10 mouse cellular contexts compared by ENCODE assay signal in the genomic region with DNA sequence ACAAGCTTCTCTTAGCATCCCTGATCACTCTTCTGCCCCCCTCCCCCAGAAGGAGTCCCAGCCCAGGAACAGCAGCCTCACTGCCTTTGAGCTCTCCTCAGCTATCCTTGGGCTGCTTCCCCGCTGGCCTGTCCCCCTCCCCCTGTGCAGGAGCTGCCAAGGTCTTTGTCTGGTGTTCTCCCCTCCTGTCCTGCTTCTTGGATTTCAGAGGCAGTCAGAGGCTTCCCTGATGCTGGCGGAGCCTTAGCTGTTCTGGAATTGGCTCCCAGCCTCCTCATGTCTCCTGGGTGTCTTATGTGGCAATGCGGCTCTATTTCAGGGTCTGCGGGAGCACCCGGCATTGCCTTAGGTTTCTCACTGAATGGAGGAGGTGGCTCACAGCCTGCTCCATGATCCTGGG. TPM values are rescaled to one million over a fixed set of nuclear protein-coding genes. Genes with fewer than 3 reads are reported as not detected.
DNase-seq lines count a peak whose midpoint lies in the region; ATAC-seq and TF ChIP-seq lines count a peak whose summit lies in the region.
"Had no signal": no experiment of that assay in that cellular context is flagged by ENCODE, and none has a peak within 500 bp of the region (broad histone marks: within the 10 kb centered on the region; RNA-seq: fewer than 3 reads in every experiment).

No protein-coding gene starts in this region.

- no peak for DNase-seq in frontal cortex, postnatal 36 days (ENCODE audit: low spot score in 2 of 2)
- no peak for DNase-seq in neural tube, embryonic 10.5 days (ENCODE audit: extremely low spot score, low spot score)
- DNase-seq in gastrocnemius, postnatal 25 days = peak; percentile 78
- no peak for DNase-seq in stomach, postnatal 0 days (ENCODE audit: low spot score)
- no peak for DNase-seq in spleen, adult 18-20 months

- H3K36me3 ChIP-seq in neural tube, embryonic 15.5 days = no peaks in the 10 kb centered on the region
- H3K36me3 ChIP-seq in stomach, postnatal 0 days (ENCODE audit: control insufficient read depth, insufficient read depth, low read length) = no peaks in the 10 kb centered on the region
- no peaks in the 10 kb centered on the region for H3K36me3 ChIP-seq in forebrain, embryonic 15.5 days
- H3K36me3 ChIP-seq: heart, embryonic 13.5 days had no signal

- 0 out of 2 replicates have a peak, but pooled peaks cover 5% of the 10 kb centered on the region for H3K27me3 ChIP-seq in neural tube, embryonic 15.5 days (replicated peaks)
- no peaks in the 10 kb centered on the region for H3K27me3 ChIP-seq in stomach, postnatal 0 days (ENCODE audit: control insufficient read depth, insufficient read depth, low read length)
- no peaks in the 10 kb centered on the region for H3K27me3 ChIP-seq in forebrain, embryonic 15.5 days
- H3K27me3 ChIP-seq: heart, embryonic 13.5 days had no signal

- no peak overlapping the region for H3K4me3 ChIP-seq in neural tube, embryonic 15.5 days (replicated peaks)
- H3K4me3 ChIP-seq in stomach, postnatal 0 days (ENCODE audit: low read depth, low read length) = no peak overlapping the region
- no peak overlapping the region for H3K4me3 ChIP-seq in forebrain, embryonic 15.5 days
- H3K4me3 ChIP-seq: heart, embryonic 13.5 days; megakaryocyte, embryonic 14.5 days had no signal

- 47% methylated on average over 5 of the region's 5 CpGs for WGBS in neural tube, embryonic 15.5 days
- WGBS in stomach, postnatal 0 days = 33% methylated on average over 5 of the region's 5 CpGs
- 47% methylated on average over 5 of the region's 5 CpGs for WGBS in forebrain, embryonic 15.5 days

- no peak for TF ChIP-seq EP300 in stomach, postnatal 0 days (optimal IDR thresholded peaks at IDR 0.05)

- no peak overlapping the region for H3K27ac ChIP-seq in neural tube, embryonic 15.5 days (replicated peaks)
- no peak overlapping the region for H3K27ac ChIP-seq in stomach, postnatal 0 days (replicated peaks)
- H3K27ac ChIP-seq in forebrain, embryonic 15.5 days (replicated peaks) = no peak overlapping the region
- H3K27ac ChIP-seq: heart, embryonic 13.5 days had no signal

- TF ChIP-seq CTCF in stomach, postnatal 0 days (IDR thresholded peaks at IDR 0.05; ENCODE audit: low read depth) = no peak

- peaks cover 13% of the 10 kb centered on the region for H3K4me1 ChIP-seq in neural tube, embryonic 15.5 days
- H3K4me1 ChIP-seq in stomach, postnatal 0 days (replicated peaks; ENCODE audit: control insufficient read depth, insufficient read depth) = no peaks in the 10 kb centered on the region
- H3K4me1 ChIP-seq in forebrain, embryonic 15.5 days = peaks cover 17% of the 10 kb centered on the region
- H3K4me1 ChIP-seq: megakaryocyte, embryonic 14.5 days had no signal

- no peak overlapping the region for H3K4me2 ChIP-seq in neural tube, embryonic 15.5 days
- no peak overlapping the region; the same call in 1 of the 2 replicates for H3K4me2 ChIP-seq in stomach, postnatal 0 days (replicated peaks; ENCODE audit: low read depth)
- no peak overlapping the region for H3K4me2 ChIP-seq in forebrain, embryonic 15.5 days (replicated peaks)
- H3K4me2 ChIP-seq: heart, embryonic 13.5 days had no signal

- no peaks in the 10 kb centered on the region for H3K9me3 ChIP-seq in neural tube, embryonic 15.5 days (replicated peaks)
- H3K9me3 ChIP-seq in stomach, postnatal 0 days (ENCODE audit: control insufficient read depth, low read length) = no peaks in the 10 kb centered on the region
- H3K9me3 ChIP-seq in forebrain, embryonic 15.5 days = no peaks in the 10 kb centered on the region
- H3K9me3 ChIP-seq: heart, embryonic 13.5 days; megakaryocyte, embryonic 14.5 days had no signal

- H3K9ac ChIP-seq in neural tube, embryonic 15.5 days (replicated peaks) = no peak overlapping the region
- H3K9ac ChIP-seq in stomach, postnatal 0 days (ENCODE audit: low read length) = no peak overlapping the region
- no peak overlapping the region for H3K9ac ChIP-seq in forebrain, embryonic 15.5 days (replicated peaks)
- H3K9ac ChIP-seq: heart, embryonic 13.5 days had no signal

- ATAC-seq in frontal cortex, adult (ENCODE audit: low TSS enrichment) = 0 out of 2 replicates have a peak, but pooled peaks have one; percentile 13
- ATAC-seq in neural tube, embryonic 15.5 days (ENCODE audit: low FRiP score) = peak; percentile 43; the same call in 1 of the 2 replicates
- peak; percentile 18; the same call in 1 of the 2 replicates for ATAC-seq in stomach, postnatal 0 days (ENCODE audit: low FRiP score, low TSS enrichment)
- ATAC-seq in forebrain, embryonic 15.5 days (replicated peaks) = no peak; the same call in 1 of the 2 replicates

RNA-seq across cellular contexts. Expression of a gene that starts 22.8 kb away (rescaled TPM):
- polyA plus RNA-seq in neural tube, embryonic 15.5 days (2015; fragmentation: Nextera tagmentation; extraction: Ambion mirVana) = 4.7 and 5.6 TPM in 2 replicates
- 10 to 100 TPM; 15.1 to 16.4 TPM for total RNA-seq in gastrocnemius, postnatal 25 days (2021)
- polyA plus RNA-seq in stomach, postnatal 0 days (2015; fragmentation: Nextera tagmentation; extraction: Ambion mirVana) = 10.3 and 12.2 TPM in 2 replicates
- polyA plus RNA-seq in forebrain, embryonic 15.5 days (2015; fragmentation: Nextera tagmentation; extraction: Ambion mirVana) = 2.5 and 2.8 TPM in 2 replicates
